Mouse (Mus musculus): ENCODE results near the gene Slc35a3. TPM values are rescaled to one million over a fixed set of nuclear protein-coding genes. Genes with fewer than 3 reads are reported as not detected.

Gene Slc35a3
- polyA plus RNA-seq, 1 experiment, result 14.4 TPM

DNA sequence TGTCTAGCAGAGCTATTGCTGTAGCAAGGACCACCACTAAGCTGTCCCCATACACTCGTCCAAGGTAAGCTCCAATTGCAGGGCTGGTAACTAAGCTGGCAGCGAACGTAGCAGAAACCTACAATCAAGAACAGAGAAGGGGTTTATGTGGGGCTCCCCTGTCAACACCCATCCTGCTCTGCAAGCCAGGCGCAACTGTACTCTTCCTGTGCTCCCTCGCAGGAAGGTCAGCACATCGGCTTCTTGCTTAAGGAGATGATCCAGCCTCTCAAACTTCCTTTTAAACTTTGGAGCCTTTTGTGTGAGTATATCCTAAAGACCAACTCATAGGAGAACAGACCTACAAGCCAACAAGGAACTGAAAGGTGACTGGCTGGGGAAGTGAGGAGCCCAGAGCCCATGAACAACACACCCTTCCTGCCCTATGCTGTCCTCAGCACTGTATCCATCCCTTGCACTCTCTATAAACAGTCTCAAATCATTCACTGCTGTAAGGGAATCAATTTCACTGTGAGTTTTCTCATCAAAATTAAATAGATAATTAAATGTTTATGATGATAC is 70.7 kb downstream of the Slc35a3 start:
- WGBS, result 97% methylated on average over 6 of the region's 6 CpGs
- TF ChIP-seq POLR2A (IDR thresholded peaks at IDR 0.05; ENCODE audit: borderline replicate concordance, insufficient read depth, low read length), result no peak
- no peak for TF ChIP-seq CTCF (IDR thresholded peaks at IDR 0.05; ENCODE audit: borderline replicate concordance, insufficient read depth, low read depth, low read length)
- H3K4me3 ChIP-seq (replicated peaks; ENCODE audit: insufficient read depth, low read depth, low read length), result no peak overlapping the region
- no peak overlapping the region for H3K27ac ChIP-seq (ENCODE audit: insufficient read depth, low read length)
- no peaks in the 10 kb centered on the region for H3K4me1 ChIP-seq (ENCODE audit: control insufficient read depth, insufficient read depth, low read length)
- H3K27me3 ChIP-seq (ENCODE audit: control insufficient read depth, insufficient read depth, low read length), result no peaks in the 10 kb centered on the region
- no peak for DNase-seq

GRCm38 (mm10) chr3:116640024-116640423 is 72.6 kb downstream of the Slc35a3 start:
- Histone ChIP-seq H3K27me3 (ENCODE audit: control insufficient read depth, insufficient read depth, low read length) (no peaks in the 10 kb centered on the region), H3K4me1 (ENCODE audit: control insufficient read depth, insufficient read depth, low read length) (no peaks in the 10 kb centered on the region), H3K27ac (ENCODE audit: insufficient read depth, low read length) (no peak overlapping the region), H3K4me3 (replicated peaks; ENCODE audit: insufficient read depth, low read depth, low read length) (no peak overlapping the region)
- TF ChIP-seq CTCF (IDR thresholded peaks at IDR 0.05; ENCODE audit: borderline replicate concordance, insufficient read depth, low read depth, low read length) (no peak), POLR2A (IDR thresholded peaks at IDR 0.05; ENCODE audit: borderline replicate concordance, insufficient read depth, low read length) (no peak)
- no peak for DNase-seq
- 89% methylated on average over 1 of the region's 1 CpGs for WGBS

- H3K4me1 ChIP-seq (ENCODE audit: control insufficient read depth, insufficient read depth, low read length), result no peaks in the 10 kb centered on the region
- 92% methylated on average over 7 of the region's 7 CpGs for WGBS
- TF ChIP-seq CTCF (IDR thresholded peaks at IDR 0.05; ENCODE audit: borderline replicate concordance, insufficient read depth, low read depth, low read length) (no peak), POLR2A (IDR thresholded peaks at IDR 0.05; ENCODE audit: borderline replicate concordance, insufficient read depth, low read length) (no peak)
- no peak for DNase-seq
- no peak overlapping the region for H3K27ac ChIP-seq (ENCODE audit: insufficient read depth, low read length)
- H3K4me3 ChIP-seq (replicated peaks; ENCODE audit: insufficient read depth, low read depth, low read length), result no peak overlapping the region
- no peaks in the 10 kb centered on the region for H3K27me3 ChIP-seq (ENCODE audit: control insufficient read depth, insufficient read depth, low read length)
Observed at GRCm38 (mm10) chr3:116638572-116638971, 74.1 kb downstream of the Slc35a3 start.

DNA sequence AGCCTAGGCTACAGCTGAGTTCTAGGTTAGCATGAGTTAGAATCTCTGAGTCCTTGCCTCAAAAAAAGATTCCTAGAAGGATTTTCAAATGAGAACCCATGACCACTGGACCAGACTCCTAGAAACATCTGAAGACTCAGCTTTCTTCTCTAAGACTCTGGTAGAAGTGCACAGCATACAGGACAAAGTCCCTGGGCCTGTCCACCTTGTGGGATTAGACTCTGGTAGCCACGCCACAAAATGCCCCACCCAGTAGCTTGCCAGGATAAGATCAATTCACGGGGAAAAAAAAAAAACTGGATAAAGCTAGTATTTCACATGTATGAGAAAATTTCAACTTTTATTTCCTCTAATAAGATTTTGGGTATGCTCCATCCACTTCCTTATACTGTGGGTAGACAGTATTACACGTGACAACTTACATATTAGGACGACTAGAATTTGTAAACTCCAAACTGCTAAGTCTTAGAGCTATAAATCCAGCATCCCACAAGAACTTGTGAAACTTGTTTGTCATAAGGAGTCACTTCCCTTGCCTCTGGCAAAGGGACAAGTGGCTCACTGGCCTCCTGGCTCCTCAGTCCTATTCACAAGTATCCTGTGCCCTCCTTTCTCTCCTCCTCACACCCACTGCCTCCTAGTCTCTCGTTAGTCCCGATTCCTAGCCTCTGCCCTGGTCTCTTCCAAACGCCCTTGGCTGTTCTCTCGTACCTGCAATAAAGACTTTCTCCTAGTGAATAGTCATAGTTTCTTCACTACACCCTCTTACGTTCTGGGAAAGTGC is 74.7 kb downstream of the Slc35a3 start:
- Histone ChIP-seq H3K4me1 (ENCODE audit: control insufficient read depth, insufficient read depth, low read length) (no peaks in the 10 kb centered on the region), H3K27me3 (ENCODE audit: control insufficient read depth, insufficient read depth, low read length) (no peaks in the 10 kb centered on the region), H3K27ac (ENCODE audit: insufficient read depth, low read length) (no peak overlapping the region), H3K4me3 (replicated peaks; ENCODE audit: insufficient read depth, low read depth, low read length) (no peak overlapping the region)
- no peak for DNase-seq
- TF ChIP-seq CTCF (IDR thresholded peaks at IDR 0.05; ENCODE audit: borderline replicate concordance, insufficient read depth, low read depth, low read length) (no peak), POLR2A (IDR thresholded peaks at IDR 0.05; ENCODE audit: borderline replicate concordance, insufficient read depth, low read length) (no peak)
- 88% methylated on average over 9 of the region's 9 CpGs for WGBS

GRCm38 (mm10) chr3:116635799-116636198 is 76.8 kb downstream of the Slc35a3 start:
- Histone ChIP-seq H3K4me1 (ENCODE audit: control insufficient read depth, insufficient read depth, low read length) (no peaks in the 10 kb centered on the region), H3K27me3 (ENCODE audit: control insufficient read depth, insufficient read depth, low read length) (no peaks in the 10 kb centered on the region), H3K4me3 (replicated peaks; ENCODE audit: insufficient read depth, low read depth, low read length) (no peak overlapping the region), H3K27ac (ENCODE audit: insufficient read depth, low read length) (no peak overlapping the region)
- TF ChIP-seq POLR2A (IDR thresholded peaks at IDR 0.05; ENCODE audit: borderline replicate concordance, insufficient read depth, low read length) (no peak), CTCF (IDR thresholded peaks at IDR 0.05; ENCODE audit: borderline replicate concordance, insufficient read depth, low read depth, low read length) (no peak)
- no peak for DNase-seq
- 53% methylated on average over 5 of the region's 5 CpGs for WGBS

DNA sequence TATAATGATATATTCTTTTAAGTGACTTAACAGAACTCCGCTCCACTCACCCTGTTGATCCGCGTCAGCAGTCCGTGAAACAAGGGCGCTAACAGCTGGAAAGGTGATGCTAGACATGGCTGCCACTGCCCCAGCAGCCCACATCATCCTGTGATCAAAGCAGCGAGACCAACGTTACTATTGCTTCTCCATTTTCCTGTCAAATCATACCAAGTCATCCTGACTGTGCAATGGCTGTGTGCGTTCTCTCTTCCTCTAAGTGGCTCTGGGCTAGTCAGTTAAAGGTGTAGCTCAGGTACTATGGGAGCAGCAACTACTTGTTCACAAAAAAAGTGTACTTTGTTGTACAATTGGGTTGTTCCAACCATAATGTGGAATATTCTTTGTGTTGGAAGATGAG is 77.8 kb downstream of the Slc35a3 start:
- no peak for TF ChIP-seq CTCF (IDR thresholded peaks at IDR 0.05; ENCODE audit: borderline replicate concordance, insufficient read depth, low read depth, low read length)
- TF ChIP-seq POLR2A (IDR thresholded peaks at IDR 0.05; ENCODE audit: borderline replicate concordance, insufficient read depth, low read length), result no peak
- DNase-seq, result no peak
- Histone ChIP-seq H3K4me3 (replicated peaks; ENCODE audit: insufficient read depth, low read depth, low read length) (no peak overlapping the region), H3K4me1 (ENCODE audit: control insufficient read depth, insufficient read depth, low read length) (no peaks in the 10 kb centered on the region), H3K27me3 (ENCODE audit: control insufficient read depth, insufficient read depth, low read length) (no peaks in the 10 kb centered on the region), H3K27ac (ENCODE audit: insufficient read depth, low read length) (no peak overlapping the region)
- WGBS, result 92% methylated on average over 8 of the region's 8 CpGs

- DNase-seq, result no peak
- H3K4me1 ChIP-seq (ENCODE audit: control insufficient read depth, insufficient read depth, low read length), result no peaks in the 10 kb centered on the region
- no peaks in the 10 kb centered on the region for H3K27me3 ChIP-seq (ENCODE audit: control insufficient read depth, insufficient read depth, low read length)
- WGBS, result 90% methylated on average over 3 of the region's 3 CpGs
- TF ChIP-seq POLR2A (IDR thresholded peaks at IDR 0.05; ENCODE audit: borderline replicate concordance, insufficient read depth, low read length), result no peak
- no peak for TF ChIP-seq CTCF (IDR thresholded peaks at IDR 0.05; ENCODE audit: borderline replicate concordance, insufficient read depth, low read depth, low read length)
- H3K4me3 ChIP-seq (replicated peaks; ENCODE audit: insufficient read depth, low read depth, low read length), result no peak overlapping the region
- no peak overlapping the region for H3K27ac ChIP-seq (ENCODE audit: insufficient read depth, low read length)
Observed at GRCm38 (mm10) chr3:116634091-116634490, 78.5 kb downstream of the Slc35a3 start.

DNA sequence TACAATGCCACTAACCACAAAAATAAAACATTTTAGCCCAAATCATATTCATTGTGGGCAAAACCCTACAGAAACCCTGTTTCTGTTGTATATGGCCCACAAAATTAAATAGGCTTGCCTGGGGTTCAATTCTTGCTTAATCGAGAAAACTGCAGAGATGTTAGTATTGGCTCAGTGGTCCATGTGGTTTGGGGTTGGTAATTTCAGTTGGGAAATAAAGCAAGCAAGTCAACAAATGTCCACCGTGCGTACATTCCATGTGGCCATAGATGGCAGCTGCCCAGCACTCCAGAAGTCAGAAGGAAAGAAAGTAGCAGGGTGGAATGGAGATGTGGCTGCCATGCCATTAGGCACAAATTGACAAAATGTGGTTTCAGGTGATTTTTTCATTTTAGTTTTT is 79.7 kb downstream of the Slc35a3 start:
- TF ChIP-seq POLR2A (IDR thresholded peaks at IDR 0.05; ENCODE audit: borderline replicate concordance, insufficient read depth, low read length) (no peak), CTCF (IDR thresholded peaks at IDR 0.05; ENCODE audit: borderline replicate concordance, insufficient read depth, low read depth, low read length) (no peak)
- WGBS, result 67% methylated on average over 3 of the region's 3 CpGs
- Histone ChIP-seq H3K4me1 (ENCODE audit: control insufficient read depth, insufficient read depth, low read length) (no peaks in the 10 kb centered on the region), H3K4me3 (replicated peaks; ENCODE audit: insufficient read depth, low read depth, low read length) (no peak overlapping the region), H3K27me3 (ENCODE audit: control insufficient read depth, insufficient read depth, low read length) (no peaks in the 10 kb centered on the region), H3K27ac (ENCODE audit: insufficient read depth, low read length) (no peak overlapping the region)
- no peak for DNase-seq

Data from cerebellum, adult 2 months (tissue).